Mouse (Mus musculus) erythroblast, embryonic 14.5 days (primary cell): Measurements from ENCODE around the gene Rpp25l. TPM values are rescaled to one million over a fixed set of nuclear protein-coding genes. Genes with fewer than 3 reads are reported as not detected.
"Not testable (repeated sequence)": the region's sequence is repeated elsewhere in the genome, so short reads cannot be mapped to it uniquely, and the experiment has no call there.

Experiments used
- H3K27me3 ChIP-seq: 2 replicates; pipeline ENCODE4 v1.6.1; 2012; ENCODE audit warnings: inconsistent platforms; ENCODE audit not compliant: control insufficient read depth
- H3K36me3 ChIP-seq: 2 replicates; pipeline ENCODE4 v1.6.1; 2012; ENCODE audit warnings: mild to moderate bottlenecking, inconsistent platforms; ENCODE audit not compliant: control insufficient read depth
- H3K4me1 ChIP-seq: 2 replicates; pipeline ENCODE4 v1.6.1; 2012; ENCODE audit warnings: inconsistent platforms; ENCODE audit not compliant: control insufficient read depth
- H3K4me3 ChIP-seq: replicated peaks from 2 replicates; pipeline ENCODE3; 2012; ENCODE audit warnings: moderate library complexity, mild to moderate bottlenecking, inconsistent platforms
- H3K9me3 ChIP-seq: 2 replicates; pipeline ENCODE4 v1.6.1; 2012; ENCODE audit warnings: low read length, inconsistent platforms, mixed read lengths; ENCODE audit not compliant: control insufficient read depth
- polyA plus RNA-seq: library from polyadenylated mRNA; stranded (reverse); fragments of >175 nt; gene quantifications from 2 replicates; pipeline ENCODE4 v1.2.3, GENCODE M21; 2012

Gene Rpp25l
- polyA plus RNA-seq, 1 experiment = 7.5 TPM

- H3K9me3 ChIP-seq, H3K4me1 ChIP-seq, H3K36me3 ChIP-seq, H3K4me3 ChIP-seq: not testable (repeated sequence)
- H3K27me3 ChIP-seq = peaks cover 42% of the 10 kb centered on the region
Observed at GRCm38 (mm10) chr4:41696930-41697841, 16.1 kb downstream of the Rpp25l start, which contains the start of gene Cntfr. Gene Cntfr (minus strand): TSS chr4:41697089.

GRCm38 (mm10) chr4:41696452-41696851 is 16.9 kb downstream of the Rpp25l start:
- H3K4me3 ChIP-seq, H3K36me3 ChIP-seq, H3K4me1 ChIP-seq, H3K9me3 ChIP-seq: not testable (repeated sequence)
- peaks cover 42% of the 10 kb centered on the region for H3K27me3 ChIP-seq

GRCm38 (mm10) chr4:41695800-41696199 is 17.5 kb downstream of the Rpp25l start:
- not testable (repeated sequence) for H3K4me1 ChIP-seq, H3K36me3 ChIP-seq, H3K9me3 ChIP-seq, H3K4me3 ChIP-seq
- peaks cover 42% of the 10 kb centered on the region for H3K27me3 ChIP-seq

- not testable (repeated sequence) for H3K36me3 ChIP-seq, H3K9me3 ChIP-seq, H3K4me3 ChIP-seq, H3K4me1 ChIP-seq
- peaks cover 36% of the 10 kb centered on the region for H3K27me3 ChIP-seq
Observed at GRCm38 (mm10) chr4:41693511-41693910, 19.8 kb downstream of the Rpp25l start.

GRCm38 (mm10) chr4:41690014-41690413 is 23.3 kb downstream of the Rpp25l start:
- not testable (repeated sequence) for H3K9me3 ChIP-seq, H3K4me1 ChIP-seq, H3K36me3 ChIP-seq, H3K4me3 ChIP-seq
- H3K27me3 ChIP-seq = peaks cover 19% of the 10 kb centered on the region

GRCm38 (mm10) chr4:41688562-41688961 is 24.8 kb downstream of the Rpp25l start:
- H3K27me3 ChIP-seq = peaks cover 21% of the 10 kb centered on the region
- not testable (repeated sequence) for H3K4me3 ChIP-seq, H3K9me3 ChIP-seq, H3K36me3 ChIP-seq, H3K4me1 ChIP-seq

GRCm38 (mm10) chr4:41685882-41686492 is 27.3 kb downstream of the Rpp25l start:
- not testable (repeated sequence) for H3K4me1 ChIP-seq, H3K36me3 ChIP-seq, H3K4me3 ChIP-seq, H3K9me3 ChIP-seq
- H3K27me3 ChIP-seq = peaks cover 30% of the 10 kb centered on the region

GRCm38 (mm10) chr4:41684931-41685453 is 28.3 kb downstream of the Rpp25l start:
- not testable (repeated sequence) for H3K9me3 ChIP-seq, H3K36me3 ChIP-seq, H3K4me1 ChIP-seq, H3K4me3 ChIP-seq
- peaks cover 34% of the 10 kb centered on the region for H3K27me3 ChIP-seq

- peaks cover 34% of the 10 kb centered on the region for H3K27me3 ChIP-seq
- not testable (repeated sequence) for H3K9me3 ChIP-seq, H3K4me3 ChIP-seq, H3K4me1 ChIP-seq, H3K36me3 ChIP-seq
Observed at GRCm38 (mm10) chr4:41684131-41684930, 29.0 kb downstream of the Rpp25l start.

GRCm38 (mm10) chr4:41683303-41683702 is 30.0 kb downstream of the Rpp25l start:
- not testable (repeated sequence) for H3K36me3 ChIP-seq, H3K9me3 ChIP-seq, H3K4me3 ChIP-seq, H3K4me1 ChIP-seq
- peaks cover 34% of the 10 kb centered on the region for H3K27me3 ChIP-seq
